8 mouse cellular contexts compared by ENCODE assay signal in genomic region chr1:95313393-95314228, GRCm38 (mm10). TPM values are rescaled to one million over a fixed set of nuclear protein-coding genes. Genes with fewer than 3 reads are reported as not detected.
A peak's percentile ranks its signal among the peaks of the same experiment; 100 is the strongest.
DNase-seq lines count a peak whose midpoint lies in the region; ATAC-seq lines count a peak whose summit lies in the region.

Gene Fam174a, plus strand, starts transcription at chr1:95313623.

- DNase-seq in adrenal gland, adult (ENCODE audit: inconsistent age in 2 of 2, low spot score in 1 of 2), result peak; percentile 95 to 97
- peak; percentile 95 for DNase-seq in embryo, embryonic 10.5 days (ENCODE audit: low spot score)
- DNase-seq in gastrocnemius, postnatal 14 days, result peak; percentile 95
- DNase-seq in left cerebral cortex, postnatal 10 days (ENCODE audit: extremely low spot score in 1 of 2, low spot score in 2 of 2), result peak; percentile 90 to 95
- DNase-seq in right cerebral cortex, postnatal 25 days, result peak; percentile 92
- DNase-seq in urinary bladder, postnatal 4 days (ENCODE audit: low spot score in 2 of 2), result peak; percentile 88 to 92

- intact Hi-C loops in gastrocnemius, postnatal 14 days (cut with DNase I; ENCODE audit: low total_unique reads), result no loop called here
- intact Hi-C loops in left cerebral cortex, postnatal 10 days (cut with DNase I), result loop anchor here (5.0 kb wide), 1 partner anchor 354 kb away; the partner anchor contains the start of gene St8sia4

- ATAC-seq in inflammation-experienced regulatory T-cells, adult 6 months, result peak; percentile 94
- peak; percentile 97 for ATAC-seq in megakaryocyte-erythroid progenitor cell, adult 5-6 weeks (replicated peaks; ENCODE audit: low FRiP score, low TSS enrichment, poor library complexity, severe bottlenecking)

RNA-seq across cellular contexts. Expression of gene Fam174a, which starts in this region (rescaled TPM):
- 10 to 100 TPM; 23.6 to 24.0 TPM for total RNA-seq in gastrocnemius, postnatal 14 days (2021)
- polyA plus RNA-seq in inflammation-experienced regulatory T-cells, adult 6 months (2017; shearing (Covaris generic)), result 1 to 10 TPM; 2.8 to 3.7 (median 3.0) TPM
- total RNA-seq in left cerebral cortex, postnatal 10 days (2021), result 10 to 100 TPM; 29.1 to 32.2 TPM
- total RNA-seq in megakaryocyte-erythroid progenitor cell, adult 5-6 weeks (2014; fragmentation: Nextera tagmentation), result 5.3 and 8.9 TPM in 2 replicates
- 4.4 and 13.0 TPM in 2 replicates for total RNA-seq in megakaryocyte-erythroid progenitor cell, adult 5-6 weeks (2017)

Comparison
In these comparisons a context has a peak if more than half of its experiments do, and no peak if none do; other contexts are left out.
1. Peak in every context shown above with its lines: DNase-seq and ATAC-seq.